ENCODE assay signal across 8 mouse cellular contexts in the genomic region with DNA sequence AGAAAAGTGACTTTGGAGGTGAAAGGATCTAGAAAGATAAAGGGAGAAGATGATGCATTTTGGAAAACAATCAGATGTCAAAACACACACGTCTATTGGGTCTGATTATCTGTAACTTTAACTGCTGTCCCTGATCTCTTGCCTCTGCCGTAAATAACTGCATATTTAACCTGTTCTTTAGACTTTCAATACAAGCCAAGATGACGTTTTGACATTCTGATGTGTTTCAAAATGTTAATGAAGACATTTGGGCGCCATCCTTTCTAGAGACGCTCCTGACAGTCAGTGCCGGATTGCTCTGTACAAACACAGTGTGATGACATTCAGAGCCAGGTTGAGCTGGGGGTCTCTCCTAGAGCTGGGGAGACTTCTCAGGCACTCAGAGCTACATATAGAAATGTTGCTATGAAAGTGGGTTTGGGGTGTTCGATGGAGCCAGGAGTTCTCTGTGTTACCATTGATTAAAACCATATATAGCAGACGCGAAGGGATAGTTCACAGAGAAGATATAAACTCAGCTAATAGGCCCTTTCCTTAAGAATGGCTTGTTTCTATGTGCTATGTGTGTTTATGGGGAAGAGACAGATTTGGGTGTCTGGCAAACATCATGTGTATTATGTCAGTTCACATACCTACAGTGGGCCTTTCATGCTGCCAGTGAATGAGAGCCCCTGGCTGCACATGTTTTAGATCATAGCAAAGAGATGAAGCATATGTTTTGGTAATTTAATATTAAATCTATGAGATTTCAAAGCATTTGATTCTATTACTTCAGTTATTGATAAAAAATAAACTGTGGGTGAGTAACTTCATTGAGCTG.
DNase-seq lines count a peak whose midpoint lies in the region; ATAC-seq and TF ChIP-seq lines count a peak whose summit lies in the region.

No protein-coding gene starts in this region.

- DNase-seq in kidney, adult 2 months: no peak
- DNase-seq in kidney, postnatal 4 days: no peak
- no peak for DNase-seq in cerebellum, postnatal 10 days
- DNase-seq in spleen, adult 18-20 months: no peak
- no peak for DNase-seq in testis, postnatal 10 days (ENCODE audit: low spot score)

- ATAC-seq in hindbrain, embryonic 16.5 days: no peak
- ATAC-seq in midbrain, embryonic 16.5 days: no peak

- H3K4me2 ChIP-seq in hindbrain, embryonic 16.5 days (ENCODE audit: low read length): peak overlapping the region; percentile 92
- peak overlapping the region; percentile 3; the same call in 1 of the 2 replicates for H3K4me2 ChIP-seq in midbrain, embryonic 16.5 days (ENCODE audit: low read length)

- peak overlapping the region; percentile 90 for H3K27ac ChIP-seq in kidney, adult 2 months (ENCODE audit: insufficient read depth, low read depth, low read length)
- H3K27ac ChIP-seq in cortical plate, adult 2 months (ENCODE audit: insufficient read depth, low read length): no peak overlapping the region
- H3K27ac ChIP-seq in hindbrain, embryonic 16.5 days (ENCODE audit: low read depth, low read length): no peak overlapping the region
- H3K27ac ChIP-seq in midbrain, embryonic 16.5 days (ENCODE audit: low read length): no peak overlapping the region

- no peaks in the 10 kb centered on the region for H3K9me3 ChIP-seq in hindbrain, embryonic 16.5 days (ENCODE audit: control insufficient read depth, low read length)
- no peaks in the 10 kb centered on the region for H3K9me3 ChIP-seq in midbrain, embryonic 16.5 days (replicated peaks; ENCODE audit: control insufficient read depth, low read length, poor library complexity, severe bottlenecking)

- TF ChIP-seq CTCF in kidney, adult 2 months (conservative IDR thresholded peaks at IDR 0.05; ENCODE audit: insufficient read depth, insufficient read length, low read depth, low read length): no peak
- TF ChIP-seq CTCF in cortical plate, adult 2 months (IDR thresholded peaks at IDR 0.05; ENCODE audit: extremely low read depth, insufficient read depth, low read length): no peak

- 58% methylated on average over 9 of the region's 9 CpGs for WGBS in kidney, adult 2 months
- 71% methylated on average over 9 of the region's 9 CpGs for WGBS in hindbrain, embryonic 16.5 days
- WGBS in midbrain, embryonic 16.5 days: 68% methylated on average over 9 of the region's 9 CpGs

- no peaks in the 10 kb centered on the region for H3K27me3 ChIP-seq in kidney, adult 2 months (replicated peaks; ENCODE audit: control insufficient read depth, insufficient read depth, low read length)
- H3K27me3 ChIP-seq in hindbrain, embryonic 16.5 days (replicated peaks; ENCODE audit: control insufficient read depth, insufficient read depth, low read length): peaks cover 31% of the 10 kb centered on the region
- peaks cover 44% of the 10 kb centered on the region for H3K27me3 ChIP-seq in midbrain, embryonic 16.5 days (ENCODE audit: control insufficient read depth, insufficient read depth, low read depth, low read length)

- H3K4me3 ChIP-seq in kidney, adult 2 months (ENCODE audit: insufficient read depth, low read depth, low read length): peak overlapping the region; percentile 54
- peak overlapping the region; percentile 22; the same call in 1 of the 2 replicates for H3K4me3 ChIP-seq in cortical plate, adult 2 months (ENCODE audit: insufficient read depth, low read length)
- H3K4me3 ChIP-seq in hindbrain, embryonic 16.5 days (ENCODE audit: low read length): peak overlapping the region; percentile 56
- H3K4me3 ChIP-seq in midbrain, embryonic 16.5 days (ENCODE audit: low read depth, low read length): peak overlapping the region; percentile 69

- H3K4me1 ChIP-seq in kidney, adult 2 months (ENCODE audit: control insufficient read depth, insufficient read depth, low read length): no peaks in the 10 kb centered on the region; the same call in 1 of the 2 replicates
- no peaks in the 10 kb centered on the region; the same call in 1 of the 2 replicates for H3K4me1 ChIP-seq in cortical plate, adult 2 months (ENCODE audit: control insufficient read depth, insufficient read depth, low read length)
- peaks cover 5% of the 10 kb centered on the region for H3K4me1 ChIP-seq in hindbrain, embryonic 16.5 days (ENCODE audit: control insufficient read depth, insufficient read depth, low read depth, low read length)
- H3K4me1 ChIP-seq in midbrain, embryonic 16.5 days (ENCODE audit: control insufficient read depth, insufficient read depth, low read length): peaks cover 8% of the 10 kb centered on the region

- H3K9ac ChIP-seq in hindbrain, embryonic 16.5 days (ENCODE audit: low read depth, low read length): no peak overlapping the region
- no peak overlapping the region for H3K9ac ChIP-seq in midbrain, embryonic 16.5 days (ENCODE audit: low read depth, low read length)

- no peak for TF ChIP-seq POLR2A in kidney, adult 2 months (IDR thresholded peaks at IDR 0.05; ENCODE audit: low read depth, low read length)
- TF ChIP-seq POLR2A in cortical plate, adult 2 months (IDR thresholded peaks at IDR 0.05; ENCODE audit: extremely low read depth, insufficient read depth, low read length): no peak

- no peaks in the 10 kb centered on the region for H3K36me3 ChIP-seq in kidney, adult 2 months (ENCODE audit: control insufficient read depth, insufficient read depth, low read length)
- H3K36me3 ChIP-seq in hindbrain, embryonic 16.5 days (ENCODE audit: control insufficient read depth, insufficient read depth, low read length): no peaks in the 10 kb centered on the region
- H3K36me3 ChIP-seq in midbrain, embryonic 16.5 days (ENCODE audit: control insufficient read depth, insufficient read depth, low read length): no peaks in the 10 kb centered on the region
